Mouse (Mus musculus): ENCODE measurements around the gene Ankrd40.

Ankrd40 gene

GRCm38 (mm10) chr11:94323271-94323925 lies 4.4 kb upstream of the Ankrd40 start:
- DNase-seq (ENCODE audit: low spot score in 2 of 2) = no peak

GRCm38 (mm10) chr11:94324618-94325017 lies 3.2 kb upstream of the Ankrd40 start:
- DNase-seq (ENCODE audit: low spot score in 2 of 2) = no peak

DNA sequence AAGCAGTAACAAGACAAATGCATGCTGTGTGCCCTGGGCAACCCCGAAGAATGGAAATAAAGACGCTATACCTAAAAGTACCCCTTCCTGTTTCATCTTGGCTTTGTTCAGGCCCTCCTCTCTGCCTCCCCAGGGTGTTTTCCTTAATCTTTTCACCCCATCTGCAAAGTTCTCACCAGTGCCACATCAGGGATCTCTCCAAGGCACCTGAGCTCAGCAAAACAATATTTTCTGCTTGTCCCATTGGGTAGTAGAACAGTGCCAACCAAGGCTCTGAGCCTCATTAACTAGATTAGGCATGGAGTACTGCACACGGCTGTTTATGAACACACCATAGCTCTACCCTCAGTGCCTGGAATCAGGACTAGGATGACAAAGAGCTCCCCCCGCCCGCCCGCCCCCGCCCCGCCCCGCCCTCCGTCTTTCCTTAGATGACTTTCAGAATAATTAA lies 815 bp upstream of the Ankrd40 start:
- peak; percentile 21 to 42 for DNase-seq (ENCODE audit: low spot score in 2 of 2)

- DNase-seq (ENCODE audit: low spot score in 2 of 2) = no peak
Measured at GRCm38 (mm10) chr11:94328644-94329025, 834 bp downstream of the Ankrd40 start.

DNA sequence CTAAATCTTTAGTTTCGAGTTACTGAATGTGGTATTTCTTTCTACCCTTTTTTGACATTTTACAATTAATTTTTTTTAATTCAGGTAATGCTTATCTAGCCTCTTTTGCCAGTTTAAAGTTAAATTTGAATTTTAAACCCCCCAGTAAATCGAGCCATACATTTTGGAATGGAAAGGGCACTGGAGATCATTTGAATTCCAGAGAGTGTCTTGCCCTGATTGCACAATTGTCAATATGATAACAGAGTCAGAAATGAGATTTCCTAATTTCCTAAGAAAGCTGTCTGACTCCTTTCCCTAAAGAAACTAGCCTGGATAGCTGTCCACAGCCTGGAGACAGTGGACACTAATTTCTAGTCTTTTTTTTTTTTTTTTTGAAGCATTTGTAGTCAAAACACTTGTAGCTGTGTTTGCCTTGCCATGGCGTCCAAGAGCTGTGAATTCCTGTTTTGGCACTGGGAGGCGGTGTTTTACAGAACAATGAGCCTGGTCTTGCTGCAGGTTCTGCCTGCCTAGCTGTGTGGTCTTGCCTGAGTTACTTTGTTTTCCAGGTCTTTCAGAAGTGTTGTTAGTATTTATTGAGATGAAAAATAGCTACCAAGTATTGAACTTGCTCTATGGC lies 1.6 kb downstream of the Ankrd40 start:
- DNase-seq (ENCODE audit: low spot score in 2 of 2) = peak in 1 of 2 experiments; percentile 56

DNA sequence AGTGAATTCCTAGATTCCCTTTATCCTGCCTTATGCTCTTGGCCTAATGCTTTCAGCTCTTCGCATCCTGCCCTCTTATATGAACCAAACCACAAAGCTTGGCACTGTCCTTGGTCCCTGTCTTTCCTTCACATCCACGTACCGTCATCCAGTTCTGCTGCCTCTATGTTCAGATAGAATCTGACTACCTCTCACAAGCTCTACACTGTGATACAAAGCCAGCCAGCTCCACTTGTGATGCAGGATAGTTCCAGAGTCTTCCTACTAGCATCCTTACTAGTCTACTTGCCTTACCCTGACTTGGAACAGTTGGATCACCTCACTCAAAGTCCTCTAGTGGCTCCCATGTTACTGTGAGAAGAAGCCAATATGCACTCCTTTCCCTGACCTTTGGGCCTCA lies 2.4 kb downstream of the Ankrd40 start:
- no peak for DNase-seq (ENCODE audit: low spot score in 2 of 2)

DNA sequence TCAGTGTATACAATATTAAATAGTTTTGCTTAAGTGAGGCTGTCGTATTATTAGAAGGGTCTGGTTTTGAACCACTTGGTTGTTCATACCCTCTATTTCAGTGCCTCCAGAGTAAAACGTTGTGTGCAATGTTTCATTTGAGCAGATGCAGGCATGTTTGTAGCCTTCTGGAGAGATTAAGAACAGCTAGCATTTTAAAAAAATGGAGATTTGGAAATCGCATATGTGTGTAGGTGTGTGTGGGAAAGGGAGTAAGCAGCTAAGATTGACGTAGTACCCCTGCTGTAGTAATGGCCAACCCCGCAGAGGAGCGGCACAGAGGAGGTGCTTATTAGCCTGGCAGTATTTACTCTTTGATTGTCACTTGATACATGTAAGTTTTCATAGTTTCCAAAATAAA lies 4.9 kb downstream of the Ankrd40 start:
- no peak for DNase-seq (ENCODE audit: low spot score in 2 of 2)

- no peak for DNase-seq (ENCODE audit: low spot score in 2 of 2)
Measured at GRCm38 (mm10) chr11:94334386-94334968, 6.7 kb downstream of the Ankrd40 start.

GRCm38 (mm10) chr11:94336551-94336950 lies 8.8 kb downstream of the Ankrd40 start:
- DNase-seq (ENCODE audit: low spot score in 2 of 2) = no peak

GRCm38 (mm10) chr11:94338347-94338746 lies 10.5 kb downstream of the Ankrd40 start:
- no peak for DNase-seq (ENCODE audit: low spot score in 2 of 2)

DNA sequence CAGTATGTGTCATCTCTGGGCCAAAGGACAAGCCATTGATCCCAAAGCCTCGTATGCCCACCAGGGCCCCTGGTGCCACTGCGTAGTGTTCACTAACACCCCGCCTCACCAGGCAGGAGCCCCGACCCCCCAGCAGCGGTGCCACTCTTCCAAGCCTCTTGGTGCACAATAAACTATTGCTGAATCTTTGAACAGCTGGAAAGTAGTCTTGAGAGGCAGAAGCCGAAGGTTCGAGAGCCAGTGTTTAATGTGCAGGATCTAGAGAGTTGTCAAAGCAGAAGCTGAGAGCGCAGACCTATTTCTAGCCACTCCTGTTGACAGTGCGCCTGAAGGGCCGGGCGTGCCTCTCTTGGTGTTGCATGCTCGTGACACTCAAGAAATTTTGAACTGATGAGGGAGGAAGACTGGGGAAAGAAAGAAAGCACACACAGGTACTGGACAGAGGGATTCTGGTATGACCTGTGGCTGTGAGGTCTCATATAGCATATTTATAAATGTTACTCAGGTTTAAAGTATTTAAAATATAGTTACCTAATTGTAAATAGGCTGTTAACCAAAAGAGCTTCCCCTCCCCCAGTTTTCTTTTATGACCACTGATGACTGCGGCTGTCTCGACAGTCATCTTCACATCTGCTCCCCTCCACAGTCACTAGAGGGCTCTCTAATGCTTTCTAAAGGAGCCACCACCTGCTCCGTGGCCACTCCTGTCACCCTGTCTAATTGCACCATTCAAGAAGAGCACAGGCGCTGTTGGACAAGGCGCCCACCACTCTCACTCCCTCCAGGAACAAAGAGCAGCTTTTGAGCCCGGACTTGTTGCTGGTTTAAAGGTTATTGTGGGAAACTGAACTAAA lies 12.2 kb downstream of the Ankrd40 start:
- DNase-seq (ENCODE audit: low spot score in 2 of 2) = peak in 1 of 2 experiments; percentile 25

GRCm38 (mm10) chr11:94340948-94341933 lies 13.4 kb downstream of the Ankrd40 start:
- DNase-seq (ENCODE audit: low spot score in 2 of 2) = no peak

GRCm38 (mm10) chr11:94342114-94342905 lies 14.5 kb downstream of the Ankrd40 start:
- no peak for DNase-seq (ENCODE audit: low spot score in 2 of 2)

DNA sequence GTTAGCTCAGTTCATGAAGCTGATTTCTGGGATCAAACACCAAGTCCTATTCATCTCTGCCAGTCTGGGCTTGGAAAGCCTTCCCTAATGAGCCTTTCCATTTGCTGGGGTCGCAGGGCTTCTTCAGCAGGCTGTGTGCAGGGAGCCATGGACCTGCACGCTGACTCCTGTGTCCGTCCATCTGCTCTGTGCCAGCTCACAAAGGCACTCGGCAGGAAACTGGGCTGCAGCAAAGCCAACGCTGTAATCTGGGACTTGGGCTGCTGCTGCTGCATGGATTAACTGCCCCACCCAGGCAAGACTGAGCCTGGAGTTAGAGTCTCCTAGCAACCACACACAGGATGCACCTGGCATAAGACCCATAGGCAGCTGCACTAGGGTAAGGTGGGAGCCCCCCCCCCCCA lies 16.2 kb downstream of the Ankrd40 start:
- DNase-seq (ENCODE audit: low spot score in 2 of 2) = no peak

- DNase-seq (ENCODE audit: low spot score in 2 of 2) = no peak
Measured at GRCm38 (mm10) chr11:94344470-94344869, 16.7 kb downstream of the Ankrd40 start.

GRCm38 (mm10) chr11:94345926-94346325 lies 18.1 kb downstream of the Ankrd40 start:
- no peak for DNase-seq (ENCODE audit: low spot score in 2 of 2)

- DNase-seq (ENCODE audit: low spot score in 2 of 2) = no peak
Measured at GRCm38 (mm10) chr11:94346611-94347010, 18.8 kb downstream of the Ankrd40 start.

- DNase-seq (ENCODE audit: low spot score in 2 of 2) = no peak
Measured at GRCm38 (mm10) chr11:94347063-94347575, 19.3 kb downstream of the Ankrd40 start.

DNA sequence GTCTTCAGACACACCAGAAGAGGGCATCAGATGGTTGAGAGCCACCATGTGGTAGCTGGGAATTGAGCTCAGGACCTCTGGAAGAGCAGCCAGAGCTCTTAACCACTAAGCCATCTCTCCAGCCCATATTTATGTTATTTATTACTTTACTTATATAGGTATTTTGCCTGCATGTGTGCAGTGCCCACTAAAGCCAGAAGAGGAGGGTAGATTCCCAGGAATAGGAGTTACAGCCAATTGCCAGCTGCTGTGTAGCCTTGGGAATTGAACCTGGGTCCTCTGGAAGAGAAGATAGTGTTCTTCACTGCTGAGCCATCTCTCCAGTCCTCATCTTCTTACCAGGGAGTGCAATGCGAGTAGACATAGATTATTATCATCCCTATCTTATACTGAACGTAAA lies 22.0 kb downstream of the Ankrd40 start:
- no peak for DNase-seq (ENCODE audit: low spot score in 2 of 2)

- DNase-seq (ENCODE audit: low spot score in 2 of 2) = no peak
Measured at GRCm38 (mm10) chr11:94350337-94350736, 22.5 kb downstream of the Ankrd40 start.

All from heart, adult 9 months (tissue).